Mouse (Mus musculus): ENCODE results near the gene Crybb1. TPM values are rescaled to one million over a fixed set of nuclear protein-coding genes. Genes with fewer than 3 reads are reported as not detected.

Crybb1 gene
- polyA plus RNA-seq, 1 experiment: 0.06 TPM

- TF ChIP-seq USF1 (IDR thresholded peaks at IDR 0.05; ENCODE audit: low read depth) (no peak), CEBPB (IDR thresholded peaks at IDR 0.05; ENCODE audit: low read depth) (no peak), MAX (IDR thresholded peaks at IDR 0.05) (no peak), FOSL1 (IDR thresholded peaks at IDR 0.05; ENCODE audit: insufficient read depth, low read length, poor library complexity, severe bottlenecking) (no peak), MYOD1 (IDR thresholded peaks at IDR 0.05; ENCODE audit: control insufficient read depth, insufficient read length, low read depth) (no peak), CTCF (IDR thresholded peaks at IDR 0.05; ENCODE audit: control insufficient read depth, insufficient read depth, insufficient read length) (no peak), MYOG (IDR thresholded peaks at IDR 0.05; ENCODE audit: control insufficient read depth, extremely low read depth, insufficient read length) (no peak)
- peaks cover 100% of the 10 kb centered on the region for H3K79me2 ChIP-seq (ENCODE audit: control insufficient read depth, insufficient read depth)
- H3K27me3 ChIP-seq (ENCODE audit: control insufficient read depth, insufficient read depth, insufficient read length): no peaks in the 10 kb centered on the region
- peaks cover 98% of the 10 kb centered on the region for H3K79me3 ChIP-seq (ENCODE audit: low read depth)
- no peak overlapping the region for H3ac ChIP-seq (ENCODE audit: control insufficient read depth, insufficient read length, low read depth)
- H3K4me3 ChIP-seq (ENCODE audit: insufficient read depth, poor library complexity, severe bottlenecking): no peak overlapping the region
- peaks cover 36% of the 10 kb centered on the region for H3K36me3 ChIP-seq (ENCODE audit: control insufficient read depth, insufficient read depth)
Observed at GRCm38 (mm10) chr5:112288193-112289141, 32.9 kb downstream of the Crybb1 start.

- TF ChIP-seq MYOD1 (IDR thresholded peaks at IDR 0.05; ENCODE audit: control insufficient read depth, insufficient read length, low read depth) (no peak), CEBPB (IDR thresholded peaks at IDR 0.05; ENCODE audit: low read depth) (no peak), MYOG (IDR thresholded peaks at IDR 0.05; ENCODE audit: control insufficient read depth, extremely low read depth, insufficient read length) (no peak), MAX (IDR thresholded peaks at IDR 0.05) (no peak), USF1 (IDR thresholded peaks at IDR 0.05; ENCODE audit: low read depth) (no peak), CTCF (IDR thresholded peaks at IDR 0.05; ENCODE audit: control insufficient read depth, insufficient read depth, insufficient read length) (no peak), FOSL1 (IDR thresholded peaks at IDR 0.05; ENCODE audit: insufficient read depth, low read length, poor library complexity, severe bottlenecking) (no peak)
Observed at GRCm38 (mm10) chr5:112289236-112289635, 33.6 kb downstream of the Crybb1 start.

GRCm38 (mm10) chr5:112289819-112290535 is 34.4 kb downstream of the Crybb1 start:
- Histone ChIP-seq H3ac (ENCODE audit: control insufficient read depth, insufficient read length, low read depth) (no peak overlapping the region), H3K4me3 (ENCODE audit: insufficient read depth, poor library complexity, severe bottlenecking) (no peak overlapping the region), H3K79me3 (ENCODE audit: low read depth) (peaks cover 93% of the 10 kb centered on the region), H3K27me3 (ENCODE audit: control insufficient read depth, insufficient read depth, insufficient read length) (no peaks in the 10 kb centered on the region), H3K79me2 (ENCODE audit: control insufficient read depth, insufficient read depth) (peaks cover 100% of the 10 kb centered on the region), H3K36me3 (ENCODE audit: control insufficient read depth, insufficient read depth) (peaks cover 22% of the 10 kb centered on the region)
- TF ChIP-seq MYOD1 (IDR thresholded peaks at IDR 0.05; ENCODE audit: control insufficient read depth, insufficient read length, low read depth): no peak
- no peak for TF ChIP-seq CEBPB (IDR thresholded peaks at IDR 0.05; ENCODE audit: low read depth)
- TF ChIP-seq USF1 (IDR thresholded peaks at IDR 0.05; ENCODE audit: low read depth): no peak
- no peak for TF ChIP-seq MAX (IDR thresholded peaks at IDR 0.05)
- no peak for TF ChIP-seq FOSL1 (IDR thresholded peaks at IDR 0.05; ENCODE audit: insufficient read depth, low read length, poor library complexity, severe bottlenecking)
- no peak for TF ChIP-seq CTCF (IDR thresholded peaks at IDR 0.05; ENCODE audit: control insufficient read depth, insufficient read depth, insufficient read length)
- no peak for TF ChIP-seq MYOG (IDR thresholded peaks at IDR 0.05; ENCODE audit: control insufficient read depth, extremely low read depth, insufficient read length)

More at GRCm38 (mm10) chr5:112289236-112289635, 33.6 kb downstream of the Crybb1 start:
- peaks cover 98% of the 10 kb centered on the region for H3K79me3 ChIP-seq (ENCODE audit: low read depth)
- H3ac ChIP-seq (ENCODE audit: control insufficient read depth, insufficient read length, low read depth): no peak overlapping the region
- peaks cover 29% of the 10 kb centered on the region for H3K36me3 ChIP-seq (ENCODE audit: control insufficient read depth, insufficient read depth)
- peaks cover 100% of the 10 kb centered on the region for H3K79me2 ChIP-seq (ENCODE audit: control insufficient read depth, insufficient read depth)
- H3K27me3 ChIP-seq (ENCODE audit: control insufficient read depth, insufficient read depth, insufficient read length): no peaks in the 10 kb centered on the region
- H3K4me3 ChIP-seq (ENCODE audit: insufficient read depth, poor library complexity, severe bottlenecking): no peak overlapping the region

DNA sequence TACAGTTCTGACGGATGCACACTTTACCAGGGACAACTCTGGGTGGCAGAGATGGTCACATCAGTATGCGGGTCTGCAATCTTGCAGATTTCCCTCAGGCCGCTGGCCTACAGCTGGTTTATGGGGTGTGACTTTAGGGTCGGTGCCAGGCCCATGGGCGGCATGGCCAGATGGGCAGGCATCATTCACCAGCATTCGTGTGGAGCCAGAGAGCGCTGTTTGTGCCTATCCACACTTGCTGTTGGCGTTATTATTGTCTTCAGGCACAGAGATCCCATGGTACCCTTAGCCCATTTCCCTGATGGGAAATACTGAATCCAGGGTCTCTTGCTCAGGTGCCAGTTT is 34.9 kb downstream of the Crybb1 start:
- Histone ChIP-seq H3ac (ENCODE audit: control insufficient read depth, insufficient read length, low read depth) (no peak overlapping the region), H3K79me2 (ENCODE audit: control insufficient read depth, insufficient read depth) (peaks cover 100% of the 10 kb centered on the region), H3K36me3 (ENCODE audit: control insufficient read depth, insufficient read depth) (peaks cover 18% of the 10 kb centered on the region), H3K4me3 (ENCODE audit: insufficient read depth, poor library complexity, severe bottlenecking) (no peak overlapping the region), H3K79me3 (ENCODE audit: low read depth) (peaks cover 90% of the 10 kb centered on the region), H3K27me3 (ENCODE audit: control insufficient read depth, insufficient read depth, insufficient read length) (no peaks in the 10 kb centered on the region)
- TF ChIP-seq CEBPB (IDR thresholded peaks at IDR 0.05; ENCODE audit: low read depth) (no peak), USF1 (IDR thresholded peaks at IDR 0.05; ENCODE audit: low read depth) (no peak), CTCF (IDR thresholded peaks at IDR 0.05; ENCODE audit: control insufficient read depth, insufficient read depth, insufficient read length) (no peak), MYOG (IDR thresholded peaks at IDR 0.05; ENCODE audit: control insufficient read depth, extremely low read depth, insufficient read length) (no peak), MYOD1 (IDR thresholded peaks at IDR 0.05; ENCODE audit: control insufficient read depth, insufficient read length, low read depth) (no peak), FOSL1 (IDR thresholded peaks at IDR 0.05; ENCODE audit: insufficient read depth, low read length, poor library complexity, severe bottlenecking) (no peak), MAX (IDR thresholded peaks at IDR 0.05) (no peak)

DNA sequence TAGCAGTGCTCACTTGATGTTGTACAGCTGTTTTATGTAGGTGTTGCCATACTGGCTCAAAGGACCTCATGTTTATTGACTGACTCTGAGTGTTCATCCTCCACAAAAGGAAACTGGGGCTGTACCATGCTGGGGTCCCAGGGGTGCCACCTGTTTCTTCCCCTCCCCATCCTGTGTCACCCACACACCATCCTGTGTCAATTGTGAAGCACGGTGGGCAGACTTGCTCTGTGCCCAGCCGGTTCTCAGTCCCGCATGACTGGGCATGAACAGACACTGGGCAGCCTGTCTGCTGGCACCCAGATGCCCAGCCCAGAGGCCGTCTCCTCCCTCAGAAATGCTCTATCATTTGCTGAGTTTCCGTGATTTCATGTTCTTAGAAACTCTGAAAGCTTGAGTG is 36.3 kb downstream of the Crybb1 start:
- Histone ChIP-seq H3K79me2 (ENCODE audit: control insufficient read depth, insufficient read depth) (peaks cover 100% of the 10 kb centered on the region), H3K27me3 (ENCODE audit: control insufficient read depth, insufficient read depth, insufficient read length) (no peaks in the 10 kb centered on the region), H3K36me3 (ENCODE audit: control insufficient read depth, insufficient read depth) (peaks cover 15% of the 10 kb centered on the region), H3ac (ENCODE audit: control insufficient read depth, insufficient read length, low read depth) (no peak overlapping the region), H3K79me3 (ENCODE audit: low read depth) (peaks cover 90% of the 10 kb centered on the region), H3K4me3 (ENCODE audit: insufficient read depth, poor library complexity, severe bottlenecking) (no peak overlapping the region)
- TF ChIP-seq USF1 (IDR thresholded peaks at IDR 0.05; ENCODE audit: low read depth) (no peak), CTCF (IDR thresholded peaks at IDR 0.05; ENCODE audit: control insufficient read depth, insufficient read depth, insufficient read length) (no peak), CEBPB (IDR thresholded peaks at IDR 0.05; ENCODE audit: low read depth) (no peak), MAX (IDR thresholded peaks at IDR 0.05) (no peak), MYOD1 (IDR thresholded peaks at IDR 0.05; ENCODE audit: control insufficient read depth, insufficient read length, low read depth) (no peak), FOSL1 (IDR thresholded peaks at IDR 0.05; ENCODE audit: insufficient read depth, low read length, poor library complexity, severe bottlenecking) (no peak), MYOG (IDR thresholded peaks at IDR 0.05; ENCODE audit: control insufficient read depth, extremely low read depth, insufficient read length) (no peak)

Data from C2C12 (cell line).